Mouse (Mus musculus) kidney, postnatal 0 days (tissue): Measurements from ENCODE around the gene B4galt7. TPM values are rescaled to one million over a fixed set of nuclear protein-coding genes. Genes with fewer than 3 reads are reported as not detected.
A peak's percentile ranks its signal among the peaks of the same experiment; 100 is the strongest.
"Not testable (repeated sequence)": the region's sequence is repeated elsewhere in the genome, so short reads cannot be mapped to it uniquely, and the experiment has no call there.

Experiments used
- ATAC-seq: fragments of 200-750 bp; cut with Nextera tagmentation; replicated peaks from 2 replicates; pipeline ENCODE4 v1.8.0; 2017; ENCODE audit warnings: low read depth, moderate number of reproducible peaks, moderate TSS enrichment, moderate library complexity; ENCODE audit not compliant: low FRiP score
- DNase-seq: peaks from one replicate; pipeline ENCODE4 v3.0.0-alpha.2; 2016; ENCODE audit warnings: low spot score
- H3K27ac ChIP-seq: fragments of 300-500 bp; sonication (generic); 2 replicates; pipeline ENCODE4 v1.5.1; 2014; ENCODE audit warnings: mild to moderate bottlenecking
- H3K27me3 ChIP-seq: fragments of 300-500 bp; sonication (generic); 2 replicates; pipeline ENCODE4 v1.6.1; 2014; ENCODE audit warnings: low read length, mixed read lengths; ENCODE audit not compliant: insufficient read depth
- H3K36me3 ChIP-seq: fragments of 300-500 bp; sonication (generic); 2 replicates; pipeline ENCODE4 v1.6.1; 2014; ENCODE audit warnings: low read length, mixed read lengths; ENCODE audit not compliant: insufficient read depth
- H3K4me1 ChIP-seq: fragments of 300-500 bp; sonication (generic); replicated peaks from 2 replicates; pipeline ENCODE4 v1.6.1; 2014; ENCODE audit warnings: antibody characterized with exemption, low read length, mixed read lengths; ENCODE audit not compliant: insufficient read depth
- H3K4me2 ChIP-seq: fragments of 300-500 bp; sonication (generic); 2 replicates; pipeline ENCODE4 v1.6.1; 2014; ENCODE audit warnings: mild to moderate bottlenecking, low read length, moderate library complexity, mixed read lengths
- H3K4me3 ChIP-seq: fragments of 300-500 bp; sonication (generic); replicated peaks from 2 replicates; pipeline ENCODE4 v1.5.1; 2014; ENCODE audit warnings: low read depth, low read length
- H3K9ac ChIP-seq: fragments of 300-500 bp; sonication (generic); 2 replicates; pipeline ENCODE4 v1.6.1; 2014; ENCODE audit warnings: low read depth, low read length
- H3K9me3 ChIP-seq: fragments of 300-500 bp; sonication (generic); replicated peaks from 2 replicates; pipeline ENCODE4 v1.6.1; 2016; ENCODE audit warnings: low read length, inconsistent platforms, mixed read lengths
- CTCF ChIP-seq: IDR thresholded peaks from 2 replicates; pipeline ENCODE4 v1.5.1; 2016; ENCODE audit warnings: antibody characterized with exemption, low read depth, mild to moderate bottlenecking, moderate library complexity
- WGBS: fragments of 180-500 bp; shearing (Covaris S2); extraction: QIAGEN DNeasy Blood & Tissue Kit; methylation state at CpG from one replicate; pipeline ENCODE4 v1.1.7; 2014; 5-methylcytosine and 5-hydroxymethylcytosine counted together
- polyA plus RNA-seq: library from polyadenylated mRNA; unstranded; fragments of >200 nt; fragmentation: Nextera tagmentation; extraction: Ambion mirVana; gene quantifications from 2 replicates; pipeline ENCODE4 v1.2.1, GENCODE M21; 2015

The B4galt7 gene
- polyA plus RNA-seq: 20.1 and 22.8 TPM in 2 replicates

- H3K27ac ChIP-seq: peak within 1 kb of the TSS; percentile 36; the same call in 1 of the 2 replicates
- H3K4me1 ChIP-seq: no peaks in the 10 kb centered on the region; the same call in 1 of the 2 replicates
- peak; percentile 88 for ATAC-seq
- H3K9ac ChIP-seq: peak within 1 kb of the TSS; percentile 81
- peak within 1 kb of the TSS; percentile 93 for H3K4me3 ChIP-seq
- WGBS: 8% methylated on average over 47 of the region's 51 CpGs
- H3K9me3 ChIP-seq: no peaks in the 10 kb centered on the region
- no peaks in the 10 kb centered on the region for H3K27me3 ChIP-seq
- DNase-seq: peak; percentile 82
- peaks cover 30% of the 10 kb centered on the region for H3K36me3 ChIP-seq
- H3K4me2 ChIP-seq: peak within 1 kb of the TSS; percentile 84
- no peak for TF ChIP-seq CTCF
Observed at GRCm38 (mm10) chr13:55599566-55600540, at the start of gene B4galt7. Gene B4galt7 (plus strand): TSS chr13:55599896.

- no peak for DNase-seq
- H3K27ac ChIP-seq: no peak overlapping the region
- H3K9me3 ChIP-seq: no peaks in the 10 kb centered on the region
- H3K9ac ChIP-seq: no peak overlapping the region
- peaks cover 30% of the 10 kb centered on the region for H3K36me3 ChIP-seq
- 86% methylated on average over 9 of the region's 9 CpGs for WGBS
- H3K4me3 ChIP-seq: no peak overlapping the region
- ATAC-seq: no peak
- H3K27me3 ChIP-seq: no peaks in the 10 kb centered on the region
- no peak for TF ChIP-seq CTCF
- no peaks in the 10 kb centered on the region for H3K4me1 ChIP-seq
- H3K4me2 ChIP-seq: no peak overlapping the region
Observed at GRCm38 (mm10) chr13:55555921-55556320, 43.8 kb upstream of the B4galt7 start.

DNA sequence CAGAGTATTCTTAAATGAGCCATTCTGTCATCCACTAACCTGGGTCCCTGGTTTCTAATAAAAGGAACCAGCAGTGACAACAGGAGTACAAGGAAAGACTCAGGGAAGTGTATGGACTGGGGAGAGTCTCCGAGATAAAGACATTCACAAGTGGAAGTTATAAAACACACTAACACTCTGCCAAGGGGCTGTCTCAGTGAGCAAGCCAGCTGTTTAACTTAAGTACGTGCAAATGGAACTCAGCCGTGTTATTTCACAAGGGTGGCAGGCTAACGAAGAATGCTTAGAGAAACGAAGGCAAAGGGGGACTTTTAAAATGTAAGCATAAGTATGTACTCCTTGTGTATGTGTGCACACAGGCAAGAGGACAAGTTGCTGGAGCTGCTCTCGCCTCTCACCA lies 42.2 kb upstream of the B4galt7 start:
- Histone ChIP-seq H3K27me3 (no peaks in the 10 kb centered on the region), H3K9ac (no peak overlapping the region), H3K27ac (peak overlapping the region; percentile 42; the same call in 1 of the 2 replicates), H3K36me3 (peaks cover 24% of the 10 kb centered on the region), H3K4me1 (no peaks in the 10 kb centered on the region), H3K9me3 (no peaks in the 10 kb centered on the region), H3K4me3 (no peak overlapping the region), H3K4me2 (no peak overlapping the region)
- ATAC-seq (no peak), DNase-seq (no peak)
- TF ChIP-seq CTCF: no peak
- WGBS: 66% methylated on average over 6 of the region's 6 CpGs

DNA sequence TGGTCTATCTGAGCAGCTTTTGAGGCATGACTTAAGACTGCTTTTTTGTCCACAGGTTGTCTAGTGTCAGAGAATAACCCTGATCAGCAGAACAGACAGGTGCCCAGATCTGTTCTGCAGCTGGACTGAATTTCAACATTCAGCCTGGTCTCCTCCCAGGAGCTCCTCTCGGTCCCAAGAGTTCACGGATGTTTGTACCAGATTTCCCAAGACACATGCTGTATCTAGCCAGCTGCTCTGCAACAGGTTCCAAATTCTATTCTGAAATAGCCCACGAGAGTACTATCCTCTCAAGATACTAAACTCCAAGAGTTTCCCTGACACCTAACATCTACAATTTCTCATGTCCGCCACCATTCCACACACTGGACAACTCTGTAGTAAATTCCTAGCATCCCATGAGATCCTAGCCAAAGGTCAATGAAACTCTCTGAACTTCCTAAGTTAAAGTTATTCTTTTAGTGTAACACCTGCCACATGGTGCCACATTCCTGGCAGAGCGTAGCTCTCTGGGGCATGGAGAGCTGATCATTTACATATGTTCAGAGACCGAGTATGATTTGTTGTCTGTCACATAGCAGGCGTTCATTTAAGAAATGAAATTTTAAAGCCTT lies 36.3 kb upstream of the B4galt7 start:
- H3K27me3 ChIP-seq: no peaks in the 10 kb centered on the region
- peak overlapping the region; percentile 52 for H3K27ac ChIP-seq
- no peak for TF ChIP-seq CTCF
- H3K4me3 ChIP-seq: no peak overlapping the region
- H3K36me3 ChIP-seq: 0 out of 2 replicates have a peak, but pooled peaks cover 4% of the 10 kb centered on the region
- H3K9me3 ChIP-seq: no peaks in the 10 kb centered on the region
- peak; percentile 63 for ATAC-seq
- H3K9ac ChIP-seq: no peak overlapping the region
- no peak overlapping the region for H3K4me2 ChIP-seq
- no peaks in the 10 kb centered on the region for H3K4me1 ChIP-seq
- WGBS: 73% methylated on average over 7 of the region's 7 CpGs
- DNase-seq: no peak

DNA sequence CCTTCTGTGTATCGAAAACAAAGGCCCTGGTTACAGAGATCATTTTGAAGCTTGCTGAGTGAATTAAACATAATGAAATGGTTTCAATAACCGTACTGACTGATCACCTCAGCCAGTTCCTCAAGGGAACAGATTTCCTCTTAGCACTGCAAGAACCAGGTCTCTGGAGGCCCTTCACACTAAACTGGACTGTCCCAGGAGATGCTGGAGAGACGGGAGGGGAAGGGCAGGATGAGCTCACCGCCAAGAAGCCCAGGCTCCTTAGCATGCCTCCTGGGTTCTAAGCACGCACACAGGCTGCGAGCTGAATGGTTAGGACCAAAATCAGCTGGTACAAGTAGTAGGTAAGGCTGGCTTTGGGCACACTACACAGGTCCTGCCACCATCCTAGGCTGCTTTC lies 32.7 kb upstream of the B4galt7 start:
- Histone ChIP-seq H3K4me1 (peaks cover 12% of the 10 kb centered on the region), H3K9me3 (no peaks in the 10 kb centered on the region), H3K27me3 (no peaks in the 10 kb centered on the region), H3K9ac (no peak overlapping the region), H3K4me2 (no peak overlapping the region), H3K4me3 (no peak overlapping the region), H3K36me3 (0 out of 2 replicates have a peak, but pooled peaks cover 4% of the 10 kb centered on the region), H3K27ac (no peak overlapping the region)
- 76% methylated on average over 6 of the region's 6 CpGs for WGBS
- no peak for TF ChIP-seq CTCF
- no peak for ATAC-seq
- no peak for DNase-seq

DNA sequence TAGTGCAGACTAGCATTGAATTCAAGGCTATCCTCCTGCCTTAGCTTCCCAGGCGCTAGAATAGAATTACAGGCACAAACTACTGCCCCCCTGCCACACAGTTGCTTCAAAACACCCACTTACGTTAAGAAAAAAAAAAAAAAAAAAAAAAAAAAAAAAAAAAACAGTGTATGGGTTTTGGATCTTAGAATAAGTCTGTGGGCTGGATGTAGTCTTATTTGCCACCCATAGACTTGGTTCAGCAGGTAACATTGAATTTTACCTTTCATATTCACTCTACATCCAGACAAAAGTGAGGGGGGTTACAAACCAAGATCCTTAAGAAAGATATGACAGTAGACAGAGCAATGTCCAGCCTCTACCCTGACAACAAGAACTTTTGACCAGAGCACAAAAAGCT lies 31.7 kb upstream of the B4galt7 start:
- Histone ChIP-seq H3K4me1 (peaks cover 12% of the 10 kb centered on the region), H3K27ac (no peak overlapping the region), H3K4me2 (no peak overlapping the region), H3K27me3 (no peaks in the 10 kb centered on the region), H3K4me3 (no peak overlapping the region), H3K9ac (no peak overlapping the region), H3K9me3 (no peaks in the 10 kb centered on the region), H3K36me3 (0 out of 2 replicates have a peak, but pooled peaks cover 4% of the 10 kb centered on the region)
- DNase-seq (no peak), ATAC-seq (no peak)
- 89% methylated on average over 2 of the region's 2 CpGs for WGBS
- no peak for TF ChIP-seq CTCF

DNA sequence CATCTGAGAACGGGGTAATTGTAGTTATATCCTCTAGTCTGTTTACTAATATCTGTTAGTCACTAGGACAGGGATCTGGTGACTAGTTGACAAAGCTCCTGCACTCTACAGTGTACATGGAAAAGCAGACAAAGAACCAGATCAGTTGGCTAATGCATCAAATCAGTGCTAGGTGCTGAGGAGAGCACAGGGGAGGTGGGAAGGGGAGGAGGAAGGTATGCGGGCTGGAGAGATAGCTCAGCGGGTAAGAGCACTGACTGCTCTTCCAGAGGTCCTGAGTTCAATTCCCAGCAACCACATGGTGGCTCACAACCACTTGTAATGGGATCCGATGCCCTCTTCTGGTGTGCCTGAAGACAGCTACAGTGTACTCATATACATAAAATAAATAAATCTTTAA lies 31.2 kb upstream of the B4galt7 start:
- not testable (repeated sequence) for H3K27ac ChIP-seq, DNase-seq, H3K4me2 ChIP-seq, H3K36me3 ChIP-seq, H3K9me3 ChIP-seq, H3K9ac ChIP-seq, ATAC-seq, H3K4me3 ChIP-seq, H3K27me3 ChIP-seq
- WGBS: 87% methylated on average over 4 of the region's 4 CpGs
- peaks cover 12% of the 10 kb centered on the region for H3K4me1 ChIP-seq
